Comparison of ENCODE assay signal across 8 mouse cellular contexts in genomic region chr5:120514754-120515153, GRCm38 (mm10). TPM values are rescaled to one million over a fixed set of nuclear protein-coding genes. Genes with fewer than 3 reads are reported as not detected.
DNase-seq lines count a peak whose midpoint lies in the region; ATAC-seq and TF ChIP-seq lines count a peak whose summit lies in the region.

No protein-coding gene starts in this region.

- intact Hi-C loops in gastrocnemius, adult 2 months (cut with DNase I): loop anchor here (5.0 kb wide), 1 partner anchor 73 kb away; the partner anchor contains the start of genes Iqcd and Tpcn1

- peak; percentile 53 for DNase-seq in gastrocnemius, adult 2 months
- no peak for DNase-seq in gastrocnemius, postnatal 10 days
- peak; percentile 49 for DNase-seq in urinary bladder, postnatal 25 days (ENCODE audit: low spot score)
- no peak for DNase-seq in urinary bladder, postnatal 4 days (ENCODE audit: low spot score in 2 of 2)
- peak; percentile 80 for DNase-seq in kidney, postnatal 14 days
- no peak for DNase-seq in natural killer cell, adult 2 months (ENCODE audit: low spot score in 2 of 2)
- DNase-seq in layer of hippocampus, postnatal 25 days (ENCODE audit: extremely low spot score in 1 of 2, low spot score in 1 of 2): no peak

- ATAC-seq in granulocyte monocyte progenitor cell, adult 5-6 weeks (replicated peaks; ENCODE audit: poor library complexity, severe bottlenecking): no peak

- H3K4me3 ChIP-seq in gastrocnemius, adult 2 months: peak overlapping the region; percentile 41

- no peak for TF ChIP-seq CTCF in gastrocnemius, adult 2 months (IDR thresholded peaks at IDR 0.05)

- H3K27ac ChIP-seq in gastrocnemius, adult 2 months: peak overlapping the region; percentile 92

RNA-seq across cellular contexts. Expression of gene Slc8b1, which starts 3.8 kb away (rescaled TPM):
- 10 to 100 TPM in 1 of 2 experiments, 1 to 10 TPM in 1; 8.1 to 10.5 TPM for total RNA-seq in gastrocnemius, adult 2 months (2021)
- 10 to 100 TPM; 15.1 to 20.0 TPM for total RNA-seq in gastrocnemius, postnatal 10 days (2021)
- total RNA-seq in layer of hippocampus, postnatal 25 days (2021): 10 to 100 TPM in 1 of 2 experiments, 1 to 10 TPM in 1; 6.5 to 14.3 TPM
- total RNA-seq in granulocyte monocyte progenitor cell, adult 5-6 weeks (2014; fragmentation: Nextera tagmentation): 24.9 and 38.3 TPM in 2 replicates
- total RNA-seq in granulocyte monocyte progenitor cell, adult 5-6 weeks (2017): 30.1 and 31.8 TPM in 2 replicates

RNA-seq across cellular contexts. Expression of gene Plbd2, which starts 11.3 kb away (rescaled TPM):
- 10 to 100 TPM; 33.7 to 47.8 TPM for total RNA-seq in gastrocnemius, adult 2 months (2021)
- total RNA-seq in gastrocnemius, postnatal 10 days (2021): 10 to 100 TPM; 36.7 to 38.0 TPM
- 10 to 100 TPM; 61.5 to 70.3 TPM for total RNA-seq in layer of hippocampus, postnatal 25 days (2021)
- total RNA-seq in granulocyte monocyte progenitor cell, adult 5-6 weeks (2014; fragmentation: Nextera tagmentation): 18.2 and 20.8 TPM in 2 replicates
- 8.9 and 9.4 TPM in 2 replicates for total RNA-seq in granulocyte monocyte progenitor cell, adult 5-6 weeks (2017)

RNA-seq across cellular contexts. Expression of gene Sds, which starts 38.4 kb away (rescaled TPM):
- total RNA-seq in gastrocnemius, adult 2 months (2021): under 1 TPM; 0.26 to 0.70 TPM
- total RNA-seq in gastrocnemius, postnatal 10 days (2021): not detected
- under 1 TPM in 1 of 2 experiments, not detected in 1; 0.22 TPM for total RNA-seq in layer of hippocampus, postnatal 25 days (2021)
- not detected in 2 replicates for total RNA-seq in granulocyte monocyte progenitor cell, adult 5-6 weeks (2014; fragmentation: Nextera tagmentation)
- not detected in 2 replicates for total RNA-seq in granulocyte monocyte progenitor cell, adult 5-6 weeks (2017)

RNA-seq across cellular contexts. Expression of gene Sdsl, which starts 42.1 kb away (rescaled TPM):
- total RNA-seq in gastrocnemius, adult 2 months (2021): 1 to 10 TPM in 1 of 2 experiments, under 1 TPM in 1; 0.41 to 1.1 TPM
- total RNA-seq in gastrocnemius, postnatal 10 days (2021): 1 to 10 TPM in 1 of 2 experiments, under 1 TPM in 1; 0.26 to 1.2 TPM
- 1 to 10 TPM; 7.1 to 9.1 TPM for total RNA-seq in layer of hippocampus, postnatal 25 days (2021)
- total RNA-seq in granulocyte monocyte progenitor cell, adult 5-6 weeks (2014; fragmentation: Nextera tagmentation): 1.3 and 3.5 TPM in 2 replicates
- 2.4 and 2.8 TPM in 2 replicates for total RNA-seq in granulocyte monocyte progenitor cell, adult 5-6 weeks (2017)

Comparison
In these comparisons a context has a peak if more than half of its experiments do, and no peak if none do; other contexts are left out.
1. DNase-seq: peak in gastrocnemius, adult 2 months (single experiment), urinary bladder, postnatal 25 days (single experiment) and kidney, postnatal 14 days (single experiment); none in gastrocnemius, postnatal 10 days (single experiment), urinary bladder, postnatal 4 days (0 of 2), natural killer cell, adult 2 months (0 of 2) and layer of hippocampus, postnatal 25 days (0 of 2).